In genomic region chr5:110420950-110421349, GRCm38 (mm10) we compare ENCODE assay signal across 18 mouse cellular contexts. TPM values are rescaled to one million over a fixed set of nuclear protein-coding genes. Genes with fewer than 3 reads are reported as not detected.
DNase-seq lines count a peak whose midpoint lies in the region; ATAC-seq and TF ChIP-seq lines count a peak whose summit lies in the region.
"Had no signal": no experiment of that assay in that cellular context is flagged by ENCODE, and none has a peak within 500 bp of the region (broad histone marks: within the 10 kb centered on the region; RNA-seq: fewer than 3 reads in every experiment).

No protein-coding gene starts in this region.

- 52% methylated on average over 1 of the region's 1 CpGs for WGBS in heart, embryonic 11.5 days (ENCODE audit: insufficient replicate concordance)
- 31% methylated on average over 1 of the region's 1 CpGs for WGBS in spleen, adult 2 months
- WGBS in macrophage (ENCODE audit: missing documents), result 18% methylated on average over 1 of the region's 1 CpGs
- 38% methylated on average over 1 of the region's 1 CpGs for WGBS in liver, embryonic 11.5 days

- no peak for ATAC-seq in heart, embryonic 11.5 days (replicated peaks; ENCODE audit: insufficient number of reproducible peaks, low FRiP score, low TSS enrichment)
- ATAC-seq in liver, embryonic 11.5 days (replicated peaks; ENCODE audit: low FRiP score), result no peak

- H3K79me2 ChIP-seq in macrophage (ENCODE audit: inconsistent target), result no peaks in the 10 kb centered on the region; the same call in 1 of the 2 replicates

- no peak overlapping the region for H3K4me3 ChIP-seq in heart, embryonic 11.5 days (ENCODE audit: low read depth, low read length)
- H3K4me3 ChIP-seq in spleen, adult 2 months (ENCODE audit: extremely low read depth, insufficient read depth, insufficient read length), result no peak overlapping the region
- H3K4me3 ChIP-seq in macrophage (ENCODE audit: inconsistent target), result no peak overlapping the region
- no peak overlapping the region for H3K4me3 ChIP-seq in liver, embryonic 11.5 days (ENCODE audit: low read depth, low read length)
- H3K4me3 ChIP-seq: hindbrain, embryonic 15.5 days; left cerebral cortex, adult 2 months; neural tube, embryonic 12.5 days had no signal

- H3K4me2 ChIP-seq in heart, embryonic 11.5 days, result no peak overlapping the region
- no peak overlapping the region for H3K4me2 ChIP-seq in liver, embryonic 11.5 days
- H3K4me2 ChIP-seq: hindbrain, embryonic 15.5 days; neural tube, embryonic 12.5 days had no signal

- TF ChIP-seq POLR2A in spleen, adult 2 months (IDR thresholded peaks at IDR 0.05; ENCODE audit: low read depth, low read length), result no peak

- H3K9ac ChIP-seq in heart, embryonic 11.5 days (ENCODE audit: low read depth, low read length), result no peak overlapping the region
- no peak overlapping the region for H3K9ac ChIP-seq in liver, embryonic 11.5 days (ENCODE audit: low read depth, low read length)
- H3K9ac ChIP-seq: hindbrain, embryonic 15.5 days; liver, embryonic 14.5 days; neural tube, embryonic 12.5 days had no signal

- TF ChIP-seq CTCF in spleen, adult 2 months (IDR thresholded peaks at IDR 0.05; ENCODE audit: extremely low read depth, insufficient read depth, insufficient read length, insufficient replicate concordance), result no peak

- DNase-seq in heart, adult 11 months, result peak; percentile 79
- no peak for DNase-seq in spleen, adult 2 months (ENCODE audit: low read depth in 1 of 2, low spot score in 2 of 2)
- no peak for DNase-seq in spleen, postnatal 4 days (ENCODE audit: low spot score in 2 of 2)
- DNase-seq in adrenal gland, postnatal 36 days, result no peak
- DNase-seq in liver, embryonic 11.5 days (ENCODE audit: low spot score), result no peak
- DNase-seq: adrenal gland, postnatal 14 days; cerebellum, postnatal 36 days; heart, postnatal 10 days; kidney, adult 9 months; kidney, postnatal 4 days; thymus, adult 18-20 months had no signal

- H3K4me1 ChIP-seq in heart, embryonic 11.5 days (ENCODE audit: control insufficient read depth, insufficient read depth, low read length), result peaks cover 25% of the 10 kb centered on the region
- no peaks in the 10 kb centered on the region; the same call in 1 of the 2 replicates for H3K4me1 ChIP-seq in spleen, adult 2 months (ENCODE audit: control insufficient read depth, insufficient read depth, insufficient read length)
- H3K4me1 ChIP-seq in liver, embryonic 11.5 days (replicated peaks; ENCODE audit: control insufficient read depth, insufficient read depth, low read length), result peaks cover 5% of the 10 kb centered on the region

- no peaks in the 10 kb centered on the region for H3K9me3 ChIP-seq in heart, embryonic 11.5 days (replicated peaks; ENCODE audit: control insufficient read depth, low read length)
- H3K9me3 ChIP-seq in liver, embryonic 11.5 days (ENCODE audit: control insufficient read depth, low read length), result no peaks in the 10 kb centered on the region
- H3K9me3 ChIP-seq: G1E; hindbrain, embryonic 15.5 days; neural tube, embryonic 12.5 days had no signal

- no peaks in the 10 kb centered on the region for H3K27me3 ChIP-seq in heart, embryonic 11.5 days (ENCODE audit: control insufficient read depth, insufficient read depth, low read length)
- H3K27me3 ChIP-seq in spleen, adult 2 months (ENCODE audit: control insufficient read depth, insufficient read depth, low read length), result no peaks in the 10 kb centered on the region
- no peaks in the 10 kb centered on the region for H3K27me3 ChIP-seq in liver, embryonic 11.5 days (replicated peaks; ENCODE audit: control insufficient read depth, insufficient read depth, low read length)
- H3K27me3 ChIP-seq: hindbrain, embryonic 15.5 days had no signal

- H3K36me3 ChIP-seq in heart, embryonic 11.5 days (ENCODE audit: control insufficient read depth, insufficient read depth, low read length), result no peaks in the 10 kb centered on the region
- peaks cover 2% of the 10 kb centered on the region; the same call in 1 of the 2 replicates for H3K36me3 ChIP-seq in spleen, adult 2 months (ENCODE audit: control insufficient read depth, insufficient read depth, low read length)
- H3K36me3 ChIP-seq in macrophage (ENCODE audit: inconsistent target), result no peaks in the 10 kb centered on the region
- no peaks in the 10 kb centered on the region; the same call in 1 of the 2 replicates for H3K36me3 ChIP-seq in liver, embryonic 11.5 days (ENCODE audit: control insufficient read depth, insufficient read depth, low read length)
- H3K36me3 ChIP-seq: hindbrain, embryonic 15.5 days; neural tube, embryonic 12.5 days had no signal

- H3K27ac ChIP-seq in heart, embryonic 11.5 days (ENCODE audit: low read depth, low read length), result no peak overlapping the region
- peak overlapping the region; percentile 42; the same call in 1 of the 2 replicates for H3K27ac ChIP-seq in spleen, adult 2 months (ENCODE audit: insufficient read depth, low read length)
- H3K27ac ChIP-seq in macrophage, result peak overlapping the region; percentile 34
- no peak overlapping the region for H3K27ac ChIP-seq in liver, embryonic 11.5 days (ENCODE audit: low read depth, low read length)
- H3K27ac ChIP-seq: hindbrain, embryonic 15.5 days; left cerebral cortex, adult 2 months; liver, embryonic 14.5 days; neural tube, embryonic 12.5 days had no signal

RNA-seq across cellular contexts. Expression of gene Fbrsl1, which starts 27.4 kb away (rescaled TPM):
- 8.1 and 10.2 TPM in 2 replicates for polyA plus RNA-seq in heart, embryonic 11.5 days (2014; fragmentation: Nextera tagmentation; extraction: Ambion mirVana)
- 73.9 and 133 TPM in 2 replicates for polyA plus RNA-seq in spleen, adult 2 months (2012; rRNA removed)
- 100 to 1,000 TPM in 4 of 26 experiments, 10 to 100 TPM in 22; 27.4 to 134 (median 55.6) TPM for total RNA-seq in macrophage (2018; cell fraction: chromatin; rRNA removed)
- 10 to 100 TPM; 11.8 to 42.9 (median 20.4) TPM for total RNA-seq in macrophage (2018; cell fraction: cytosol; rRNA removed)
- total RNA-seq in macrophage (2018; cell fraction: nucleus; rRNA removed), result 100 to 1,000 TPM in 1 of 26 experiments, 10 to 100 TPM in 25; 22.6 to 101 (median 46.3) TPM
- 10.0 to 18.7 TPM (median 11.8 TPM) in 3 replicates for polyA plus RNA-seq in macrophage (2018)
- total RNA-seq in adrenal gland, postnatal 36 days (2021), result 10 to 100 TPM; 65.6 to 68.6 TPM
- 12.9 and 13.8 TPM in 2 replicates for polyA plus RNA-seq in liver, embryonic 11.5 days (2014; fragmentation: Nextera tagmentation; extraction: Ambion mirVana)

Comparison
In these comparisons a context has a peak if more than half of its experiments do, and no peak if none do; other contexts are left out.
1. H3K27ac ChIP-seq: peak in spleen, adult 2 months (single experiment) and macrophage (single experiment); none in heart, embryonic 11.5 days (single experiment) and liver, embryonic 11.5 days (single experiment).